Mouse (Mus musculus) CH12.LX (cell line): ENCODE measurements around the gene Cbx6. TPM values are rescaled to one million over a fixed set of nuclear protein-coding genes. Genes with fewer than 3 reads are reported as not detected.

Source experiments
- DNase-seq: peaks from one replicate; pipeline ENCODE4 v3.0.0-alpha.2; 2013; ENCODE audit errors: extremely low read depth
- H3K27ac ChIP-seq: 2 replicates; pipeline ENCODE4 v1.5.1; 2012; ENCODE audit warnings: low read depth, mild to moderate bottlenecking, control low read depth, moderate library complexity; ENCODE audit not compliant: insufficient read depth
- H3K27me3 ChIP-seq: replicated peaks from 2 replicates; pipeline ENCODE3; 2012; ENCODE audit warnings: inconsistent platforms
- H3K36me3 ChIP-seq, 2 experiments: replicated peaks in 1 of 2; 2 replicates each; pipeline versions ENCODE3 to v1.6.1; 2012; ENCODE audit warnings: inconsistent platforms in 1 of 2, low read length in 1 of 2, mild to moderate bottlenecking in 1 of 2, mixed read lengths in 1 of 2, moderate library complexity in 1 of 2; ENCODE audit not compliant: control insufficient read depth in 1 of 2, insufficient read depth in 1 of 2
- H3K4me1 ChIP-seq, 2 experiments: 2 replicates each; pipeline ENCODE4 v1.6.1; 2012; ENCODE audit warnings: inconsistent platforms in 1 of 2, moderate library complexity in 1 of 2; ENCODE audit not compliant: insufficient read depth in 2 of 2, control insufficient read depth in 1 of 2
- H3K4me2 ChIP-seq: 2 replicates; pipeline ENCODE4 v1.6.1; 2012; ENCODE audit warnings: low read depth, mild to moderate bottlenecking, control low read depth; ENCODE audit not compliant: poor library complexity, insufficient read depth, severe bottlenecking
- H3K4me3 ChIP-seq, 3 experiments: fragments of 150-350 bp in 1 of 3; sonication (generic) in 1 of 3; replicated peaks in 1 of 3; 2 replicates each; pipeline versions ENCODE3 to v1.5.1; 2011 to 2012; ENCODE audit warnings: low read depth in 2 of 3, low read length in 2 of 3, mild to moderate bottlenecking in 2 of 3, moderate library complexity in 2 of 3, control low read depth in 1 of 3, improper control_type of control experiment in 1 of 3, inconsistent platforms in 1 of 3, mixed read lengths in 1 of 3; ENCODE audit not compliant: poor library complexity in 1 of 3
- H3K79me2 ChIP-seq: replicated peaks from 2 replicates; pipeline ENCODE4 v1.6.1; 2012; ENCODE audit warnings: mild to moderate bottlenecking, moderate library complexity; ENCODE audit not compliant: control insufficient read depth, poor library complexity, insufficient read depth, severe bottlenecking; ENCODE audit errors: extremely low read depth
- H3K9ac ChIP-seq: 2 replicates; pipeline ENCODE4 v1.6.1; 2012; ENCODE audit warnings: low read depth, mild to moderate bottlenecking, control low read depth, moderate library complexity; ENCODE audit not compliant: insufficient read depth
- H3K9me3 ChIP-seq: replicated peaks from 2 replicates; pipeline ENCODE3; 2012; ENCODE audit warnings: low read length, inconsistent platforms, mixed read lengths
- CHD1 ChIP-seq: IDR thresholded peaks from 2 replicates; pipeline ENCODE4 v1.6.1; 2012; ENCODE audit warnings: low read depth, low read length, improper control_type of control experiment, inconsistent platforms
- CTCF ChIP-seq, 2 experiments: IDR thresholded peaks in 1 of 2; conservative IDR thresholded peaks in 1 of 2; 2 replicates each; pipeline ENCODE4 v1.5.1; 2011 to 2012; ENCODE audit warnings: low read depth in 2 of 2, low read length in 2 of 2, improper control_type of control experiment in 1 of 2, inconsistent platforms in 1 of 2, mild to moderate bottlenecking in 1 of 2, moderate library complexity in 1 of 2
- E2F4 ChIP-seq: IDR thresholded peaks from 2 replicates; pipeline ENCODE4 v1.6.1; 2011; ENCODE audit warnings: low read depth, low read length, improper control_type of control experiment; ENCODE audit not compliant: insufficient replicate concordance
- ELF1 ChIP-seq: IDR thresholded peaks from 2 replicates; pipeline ENCODE4 v1.6.1; 2014; ENCODE audit warnings: low read depth, mild to moderate bottlenecking, inconsistent platforms, low read length, improper control_type of control experiment
- ETS1 ChIP-seq: conservative IDR thresholded peaks from 2 replicates; pipeline ENCODE4 v1.6.1; 2012; ENCODE audit warnings: low read depth, mild to moderate bottlenecking, inconsistent platforms, low read length, improper control_type of control experiment, moderate library complexity
- GABPA ChIP-seq: IDR thresholded peaks from 2 replicates; pipeline ENCODE4 v1.6.1; 2012; ENCODE audit warnings: low read depth, low read length, improper control_type of control experiment, inconsistent platforms; ENCODE audit not compliant: insufficient replicate concordance
- KAT2A ChIP-seq: IDR thresholded peaks from 2 replicates; pipeline ENCODE4 v1.6.1; 2012; ENCODE audit warnings: low read length, improper control_type of control experiment, inconsistent platforms; ENCODE audit not compliant: insufficient replicate concordance
- MAFK ChIP-seq: IDR thresholded peaks from 2 replicates; pipeline ENCODE4 v1.6.1; 2011; ENCODE audit warnings: low read length, improper control_type of control experiment; ENCODE audit not compliant: insufficient replicate concordance
- NRF1 ChIP-seq: IDR thresholded peaks from 2 replicates; pipeline ENCODE4 v1.6.1; 2014; ENCODE audit warnings: low read depth, mild to moderate bottlenecking, inconsistent platforms, low read length, improper control_type of control experiment, moderate library complexity
- POLR2AphosphoS2 ChIP-seq: IDR thresholded peaks from 2 replicates; pipeline ENCODE4 v1.6.1; 2011; ENCODE audit warnings: low read depth, low read length, improper control_type of control experiment
- RAD21 ChIP-seq: IDR thresholded peaks from 2 replicates; pipeline ENCODE4 v1.6.1; 2011; ENCODE audit warnings: low read depth, mild to moderate bottlenecking, low read length, improper control_type of control experiment, moderate library complexity
- SIN3A ChIP-seq: IDR thresholded peaks from 2 replicates; pipeline ENCODE4 v1.6.1; 2012; ENCODE audit warnings: low read length, improper control_type of control experiment, inconsistent platforms
- TCF12 ChIP-seq: IDR thresholded peaks from 2 replicates; pipeline ENCODE4 v1.6.1; 2014; ENCODE audit warnings: low read depth, mild to moderate bottlenecking, inconsistent platforms, low read length, improper control_type of control experiment
- UBTF ChIP-seq: IDR thresholded peaks from 2 replicates; pipeline ENCODE4 v1.6.1; 2012; ENCODE audit warnings: low read depth, mild to moderate bottlenecking, inconsistent platforms, low read length, improper control_type of control experiment, moderate library complexity
- USF2 ChIP-seq: conservative IDR thresholded peaks from 2 replicates; pipeline ENCODE4 v1.6.1; 2011; ENCODE audit warnings: low read depth, low read length, improper control_type of control experiment
- ZC3H11A ChIP-seq: IDR thresholded peaks from 2 replicates; pipeline ENCODE4 v1.6.1; 2012; ENCODE audit warnings: low read depth, mild to moderate bottlenecking, inconsistent platforms, low read length, improper control_type of control experiment
- ZKSCAN1 ChIP-seq: IDR thresholded peaks from 2 replicates; pipeline ENCODE4 v1.6.1; 2012; ENCODE audit warnings: low read depth, inconsistent platforms, low read length, improper control_type of control experiment, borderline replicate concordance
- ZMIZ1 ChIP-seq: IDR thresholded peaks from 2 replicates; pipeline ENCODE4 v1.6.1; 2012; ENCODE audit warnings: low read depth, mild to moderate bottlenecking, inconsistent platforms, low read length, improper control_type of control experiment
- ZNF384 ChIP-seq: IDR thresholded peaks from 2 replicates; pipeline ENCODE4 v1.6.1; 2012; ENCODE audit warnings: low read depth, low read length, improper control_type of control experiment, inconsistent platforms
- dilution Hi-C: fragments of 300-500 bp; cut with MboI; formaldehyde crosslinking; loops from 2 replicates; pipeline ENCODE4 v1.14.3; 2020; ENCODE audit warnings: low sequenced_read_pairs; ENCODE audit not compliant: extremely low pct_unique_long_range_greater_than_20kb, extremely low pct_ligation_motif_present
- in situ Hi-C: fragments of 300-500 bp; cut with MboI; formaldehyde crosslinking; loops from 3 replicates; pipeline ENCODE4 v1.14.3; 2019; ENCODE audit warnings: low sequenced_read_pairs, low pct_ligation_motif_present, low pct_unique_long_range_greater_than_20kb, mixed read lengths
- polyA plus RNA-seq: library from polyadenylated mRNA; unstranded; fragments of >175 nt; gene quantifications from 2 replicates; pipeline ENCODE4 v1.2.1, GENCODE M21; 2012; ENCODE audit warnings: low read depth; ENCODE audit not compliant: insufficient read length
- total RNA-seq, 2 experiments: library from RNA; depleted of rRNA; stranded (reverse); fragments of 300-350 nt in 1 of 2; fragments of >200 nt in 1 of 2; gene quantifications; 2 replicates each; pipeline ENCODE4 v1.2.3; 2012 to 2014

Cbx6 gene
- total and polyA plus RNA-seq, 3 experiments: 11.1 to 40.7 (median 29.9) TPM

- Histone ChIP-seq H3K9ac (no peak overlapping the region), H3K27me3 (peaks cover 61% of the 10 kb centered on the region), H3K36me3 (no peaks in the 10 kb centered on the region), H3K79me2 (no peaks in the 10 kb centered on the region), H3K4me2 (no peak overlapping the region), H3K27ac (no peak overlapping the region), H3K4me3 (no peak overlapping the region), H3K9me3 (no peaks in the 10 kb centered on the region), H3K4me1 (0 out of 4 replicates have a peak, but pooled peaks cover 0 to 4% of the 10 kb centered on the region in 2 experiments)
- dilution Hi-C loops (no loop called here), in situ Hi-C loops (no loop called here)
- no peak for DNase-seq
- TF ChIP-seq CTCF (conservative IDR thresholded peaks at IDR 0.05 in 1 of 2, IDR thresholded peaks at IDR 0.05 in 1 of 2; ENCODE audit: low read depth in 2 of 2, low read length in 2 of 2) (no peak), ZMIZ1 (no peak), ZNF384 (no peak), TCF12 (no peak), ZC3H11A (no peak), NRF1 (no peak), ELF1 (no peak), GABPA (no peak), ETS1 (no peak), MAFK (no peak), USF2 (no peak), KAT2A (no peak)
Observed at GRCm38 (mm10) chr15:79810997-79811396, 23.5 kb downstream of the Cbx6 start.

- H3K27me3 ChIP-seq: peaks cover 70% of the 10 kb centered on the region
- DNase-seq: no peak
- TF ChIP-seq POLR2AphosphoS2 (no peak), RAD21 (no peak)
- TF ChIP-seq, all 38 proteins: peak for 0
- Histone ChIP-seq H3K4me1 (peaks cover 0 to 7% of the 10 kb centered on the region in 2 experiments; a peak in 3 of 4 replicates), H3K36me3 (no peaks in the 10 kb centered on the region), H3K9me3 (peaks cover under 1% of the 10 kb centered on the region), H3K9ac (no peak overlapping the region), H3K4me2 (no peak overlapping the region), H3K4me3 (no peak overlapping the region), H3K79me2 (no peaks in the 10 kb centered on the region), H3K27ac (no peak overlapping the region)
- dilution Hi-C loops (no loop called here), in situ Hi-C loops (no loop called here)
Observed at GRCm38 (mm10) chr15:79810061-79810460, 24.4 kb downstream of the Cbx6 start.

GRCm38 (mm10) chr15:79808658-79809057, 25.8 kb downstream of the Cbx6 start:
- in situ Hi-C loops: no loop called here
- dilution Hi-C loops: no loop called here
- TF ChIP-seq POLR2AphosphoS2 (no peak), ZKSCAN1 (no peak), SIN3A (no peak), E2F4 (no peak), UBTF (no peak), RAD21 (no peak), CHD1 (no peak), ZNF384 (no peak), NRF1 (no peak)
- H3K4me3 ChIP-seq: no peak overlapping the region
- H3K27me3 ChIP-seq: peaks cover 70% of the 10 kb centered on the region
- H3K4me2 ChIP-seq: no peak overlapping the region
- H3K27ac ChIP-seq: no peak overlapping the region
- H3K9me3 ChIP-seq: peaks cover 14% of the 10 kb centered on the region
- no peak overlapping the region for H3K9ac ChIP-seq
- no peaks in the 10 kb centered on the region for H3K79me2 ChIP-seq
- DNase-seq: no peak
- H3K36me3 ChIP-seq: no peaks in the 10 kb centered on the region
- peaks cover 0 to 11% of the 10 kb centered on the region in 2 experiments; a peak in 3 of 4 replicates for H3K4me1 ChIP-seq
